Mouse (Mus musculus): ENCODE measurements around the gene Zfp708.

- TF ChIP-seq GATA1 (IDR thresholded peaks at IDR 0.05; ENCODE audit: borderline replicate concordance, low read length) = no peak
- TF ChIP-seq FLI1 (IDR thresholded peaks at IDR 0.05; ENCODE audit: low read length) = no peak
Measured at GRCm38 (mm10) chr13:67072786-67073185, 25.0 kb downstream of the Zfp708 start.

Measured in megakaryocyte, embryonic 14.5 days (primary cell).